Mouse (Mus musculus) lung, postnatal 10 days (tissue): Measurements from ENCODE around the gene Ptpn6.
"Not testable (repeated sequence)": the region's sequence is repeated elsewhere in the genome, so short reads cannot be mapped to it uniquely, and the experiment has no call there.

Source experiments
- DNase-seq: peaks from one replicate; pipeline ENCODE4 v3.0.0; 2021

The Ptpn6 gene

DNA sequence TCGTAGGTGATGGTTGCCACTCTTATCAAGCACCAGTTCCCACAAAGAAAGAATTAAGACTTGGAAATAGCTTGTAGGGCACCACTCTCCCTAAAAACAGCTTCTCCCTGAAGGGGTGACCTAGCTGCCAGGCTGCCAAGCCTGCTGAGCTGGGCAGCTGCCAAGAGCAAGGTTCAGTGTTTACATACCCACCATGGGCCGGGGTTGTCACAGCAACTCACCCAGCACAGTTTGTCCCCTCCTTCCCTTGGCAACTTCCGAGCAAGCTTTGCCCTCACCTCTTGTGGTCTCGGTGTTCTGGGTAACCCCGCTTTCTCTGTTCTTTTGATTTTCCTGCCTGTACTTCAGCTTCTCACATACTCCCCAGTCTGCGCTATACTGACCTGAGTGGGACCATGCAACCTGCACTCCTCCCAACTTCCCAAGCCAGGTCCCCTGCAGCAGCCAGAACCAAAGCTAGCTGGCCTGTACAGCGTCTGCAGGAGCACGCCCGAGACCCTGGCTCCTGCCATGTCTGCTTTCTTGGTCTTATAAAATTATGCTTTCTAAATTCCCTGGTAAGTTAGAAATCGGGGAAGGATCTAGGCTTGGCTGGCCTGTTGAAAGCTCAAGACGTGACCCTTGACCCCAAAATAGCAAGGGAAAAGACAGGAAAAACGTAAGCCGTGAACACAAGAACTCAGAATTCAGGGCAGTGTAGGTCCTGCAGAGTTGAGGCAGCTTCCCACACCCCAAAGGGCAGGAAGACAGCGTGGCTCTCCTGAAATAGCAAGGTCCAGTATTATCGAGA lies 44.2 kb downstream of the Ptpn6 start:
- peak; percentile 84 for DNase-seq

- no peak for DNase-seq
Observed at GRCm38 (mm10) chr6:124693243-124693981, 45.1 kb downstream of the Ptpn6 start.

DNA sequence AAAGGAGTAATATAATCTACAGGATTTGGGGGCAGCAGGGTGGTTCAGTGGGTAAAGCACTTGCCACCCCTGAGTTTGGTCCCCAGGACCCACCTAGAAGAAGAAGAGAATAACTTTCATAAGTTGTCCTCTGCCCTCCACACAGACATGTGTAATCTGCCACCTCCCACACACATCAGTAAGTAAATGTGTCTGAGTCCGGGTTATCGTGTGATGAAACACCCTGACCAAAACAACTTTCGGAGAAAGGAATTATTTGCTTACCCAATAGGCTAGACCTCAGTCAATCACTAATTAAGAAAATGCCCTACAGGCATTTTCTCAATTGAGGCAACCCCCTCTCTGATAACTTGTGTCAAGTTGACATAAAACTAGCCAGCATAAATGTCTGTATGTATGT lies 48.0 kb downstream of the Ptpn6 start:
- DNase-seq: no peak

GRCm38 (mm10) chr6:124689011-124689410 lies 49.5 kb downstream of the Ptpn6 start:
- no peak for DNase-seq

GRCm38 (mm10) chr6:124688151-124688758 lies 50.3 kb downstream of the Ptpn6 start:
- DNase-seq: no peak

GRCm38 (mm10) chr6:124686644-124687043 lies 51.9 kb downstream of the Ptpn6 start:
- not testable (repeated sequence) for DNase-seq

GRCm38 (mm10) chr6:124685606-124686386 lies 52.7 kb downstream of the Ptpn6 start:
- no peak for DNase-seq

GRCm38 (mm10) chr6:124683591-124684417 lies 54.7 kb downstream of the Ptpn6 start:
- peak; percentile 63 for DNase-seq

DNA sequence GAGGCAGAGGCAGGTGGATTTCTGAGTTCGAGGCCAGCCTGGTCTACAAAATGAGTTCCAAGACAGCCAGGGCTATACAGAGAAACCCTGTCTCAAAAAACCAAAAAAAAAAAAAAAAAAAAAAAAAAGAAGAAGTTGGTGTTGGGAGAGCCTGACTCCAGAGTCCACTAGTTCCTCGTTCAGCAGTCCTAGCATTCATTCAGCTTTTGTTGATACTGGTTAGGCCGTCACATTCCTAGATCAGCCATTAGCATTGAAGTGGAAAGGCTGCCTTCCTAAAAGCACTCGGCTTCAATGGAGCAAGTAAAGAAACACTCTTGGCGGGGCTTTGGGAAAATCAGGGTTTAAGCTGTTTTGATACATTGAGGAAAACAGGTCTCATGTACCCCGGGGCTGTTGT lies 56.2 kb downstream of the Ptpn6 start:
- DNase-seq: not testable (repeated sequence)

GRCm38 (mm10) chr6:124679486-124679885 lies 59.0 kb downstream of the Ptpn6 start:
- no peak for DNase-seq

GRCm38 (mm10) chr6:124678769-124679168 lies 59.7 kb downstream of the Ptpn6 start:
- DNase-seq: no peak

DNA sequence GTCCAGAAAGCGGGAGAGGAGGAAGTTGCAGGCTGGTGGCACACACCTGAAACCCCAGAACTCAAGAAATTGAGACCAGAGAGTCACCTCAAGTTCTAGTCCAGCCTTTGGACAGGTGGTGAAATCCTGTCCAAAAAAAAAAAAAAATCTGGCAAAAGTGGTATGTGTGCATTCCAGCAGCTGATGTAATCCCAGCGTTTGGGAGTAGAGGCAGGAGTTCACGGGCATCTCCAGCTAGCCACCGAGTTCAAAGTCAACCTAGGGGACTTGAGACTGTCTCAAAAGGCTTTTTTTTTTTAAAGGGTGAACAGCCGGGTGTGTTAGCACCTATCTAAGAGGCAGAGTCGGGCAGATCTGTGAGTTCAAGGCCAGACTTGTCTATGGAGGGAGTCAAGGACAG lies 62.3 kb downstream of the Ptpn6 start:
- DNase-seq: no peak

DNA sequence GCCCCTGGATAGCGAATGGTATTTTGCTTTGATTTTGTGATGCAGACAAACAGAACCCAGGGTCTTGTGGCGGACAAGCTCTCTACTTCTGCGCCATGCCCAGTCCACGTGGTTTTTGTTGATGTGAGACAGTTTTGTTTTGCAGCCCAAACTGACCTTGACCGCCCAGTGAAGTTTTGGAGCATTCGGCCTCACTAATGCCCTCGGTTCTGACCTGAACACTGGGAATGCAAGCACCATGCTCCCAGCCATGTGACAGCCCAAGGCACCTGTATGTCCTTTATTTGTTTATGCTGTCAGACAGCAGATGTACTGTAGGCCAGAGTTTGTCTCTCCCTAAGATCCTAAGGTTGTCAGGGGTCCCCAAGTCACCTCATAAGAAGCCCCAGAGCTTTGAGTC lies 63.9 kb downstream of the Ptpn6 start:
- no peak for DNase-seq

GRCm38 (mm10) chr6:124673619-124674018 lies 64.9 kb downstream of the Ptpn6 start:
- DNase-seq: no peak

DNA sequence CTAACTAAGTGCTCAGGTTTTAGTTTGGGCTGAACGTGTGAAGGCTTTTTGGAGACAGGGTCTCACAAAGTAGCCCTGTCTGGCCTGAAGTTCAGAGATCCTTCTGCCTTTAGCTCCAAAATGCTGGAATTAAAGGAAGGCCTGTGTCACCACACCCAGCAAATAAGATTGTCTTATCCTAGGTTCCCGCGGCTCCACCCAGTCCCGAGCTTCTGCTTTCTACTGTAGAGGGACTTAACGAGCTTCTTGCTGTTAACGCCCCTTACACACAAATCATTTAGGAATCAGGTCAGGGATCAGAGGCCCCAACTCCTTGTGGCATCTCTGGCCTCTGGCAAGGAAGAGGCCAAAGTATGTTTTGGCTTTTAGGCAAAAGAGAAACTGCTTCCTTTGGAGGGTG lies 66.4 kb downstream of the Ptpn6 start:
- DNase-seq: no peak
